Mouse (Mus musculus) cerebral cortex, adult 2 months (tissue): ENCODE results near the gene Dlec1.

ENCODE experiments used
- WGBS: fragments of 180-500 bp; shearing (Covaris S2); methylation state at CpG from one replicate; pipeline ENCODE4 v1.1.7; 2018; 5-methylcytosine and 5-hydroxymethylcytosine counted together

The Dlec1 gene

GRCm38 (mm10) chr9:119089437-119089836, 12.8 kb upstream of the Dlec1 start:
- WGBS: 48% methylated on average over 7 of the region's 7 CpGs

GRCm38 (mm10) chr9:119090462-119090861, 11.8 kb upstream of the Dlec1 start:
- WGBS: 74% methylated on average over 5 of the region's 5 CpGs

- 79% methylated on average over 12 of the region's 12 CpGs for WGBS
Measured at GRCm38 (mm10) chr9:119091581-119092310, 10.5 kb upstream of the Dlec1 start.

GRCm38 (mm10) chr9:119092473-119093418, 9.5 kb upstream of the Dlec1 start:
- 4% methylated on average over 45 of the region's 45 CpGs for WGBS

GRCm38 (mm10) chr9:119093419-119094295, 8.6 kb upstream of the Dlec1 start, which contains the start of gene Plcd1:
Gene Plcd1 (minus strand): TSS chr9:119093502.
- WGBS: 8% methylated on average over 45 of the region's 45 CpGs

- WGBS: 81% methylated on average over 13 of the region's 13 CpGs
Measured at GRCm38 (mm10) chr9:119094462-119095109, 7.7 kb upstream of the Dlec1 start.

- 13% methylated on average over 15 of the region's 15 CpGs for WGBS
Measured at GRCm38 (mm10) chr9:119100177-119100898, 1.9 kb upstream of the Dlec1 start.

GRCm38 (mm10) chr9:119102783-119103113, 470 bp downstream of the Dlec1 start:
- WGBS: 1% methylated on average over 19 of the region's 19 CpGs

GRCm38 (mm10) chr9:119107566-119107965, 5.3 kb downstream of the Dlec1 start:
- WGBS: 84% methylated on average over 4 of the region's 4 CpGs

- 74% methylated on average over 12 of the region's 12 CpGs for WGBS
Measured at GRCm38 (mm10) chr9:119109685-119110353, 7.5 kb downstream of the Dlec1 start.

GRCm38 (mm10) chr9:119110640-119111039, 8.4 kb downstream of the Dlec1 start:
- 68% methylated on average over 3 of the region's 3 CpGs for WGBS

GRCm38 (mm10) chr9:119114911-119115310, 12.6 kb downstream of the Dlec1 start:
- WGBS: 91% methylated on average over 17 of the region's 17 CpGs

GRCm38 (mm10) chr9:119119409-119120167, 17.3 kb downstream of the Dlec1 start:
- WGBS: 86% methylated on average over 19 of the region's 19 CpGs

GRCm38 (mm10) chr9:119120168-119120560, 17.9 kb downstream of the Dlec1 start:
- 85% methylated on average over 3 of the region's 3 CpGs for WGBS

- WGBS: 82% methylated on average over 18 of the region's 18 CpGs
Measured at GRCm38 (mm10) chr9:119122596-119123369, 20.5 kb downstream of the Dlec1 start.

- WGBS: 83% methylated on average over 12 of the region's 12 CpGs
Measured at GRCm38 (mm10) chr9:119128436-119129181, 26.3 kb downstream of the Dlec1 start.

GRCm38 (mm10) chr9:119130692-119131091, 28.4 kb downstream of the Dlec1 start:
- WGBS: 50% methylated on average over 5 of the region's 5 CpGs

- 91% methylated on average over 2 of the region's 2 CpGs for WGBS
Measured at GRCm38 (mm10) chr9:119138836-119139235, 36.6 kb downstream of the Dlec1 start.
